Mouse (Mus musculus): ENCODE data around the gene Tktl1. TPM values are rescaled to one million over a fixed set of nuclear protein-coding genes. Genes with fewer than 3 reads are reported as not detected.
"Not testable (repeated sequence)": the region's sequence is repeated elsewhere in the genome, so short reads cannot be mapped to it uniquely, and the experiment has no call there.

Tktl1 gene
- polyA plus RNA-seq (2016; fragmentation: Nextera tagmentation; extraction: Ambion mirVana), result 0.08 TPM in 1 of 2 replicates, not detected in the other

GRCm38 (mm10) chrX:74176959-74177358, at the start of gene Tktl1:
Gene Tktl1, plus strand, starts transcription at chrX:74177259.
- no peak within 1 kb of the TSS for H3K27ac ChIP-seq
- WGBS, result 91% methylated on average over 17 of the region's 17 CpGs
- H3K4me1 ChIP-seq, result no peaks in the 10 kb centered on the region
- H3K9ac ChIP-seq, result no peak within 1 kb of the TSS
- no peak within 1 kb of the TSS for H3K4me2 ChIP-seq (replicated peaks)
- H3K4me3 ChIP-seq, result no peak within 1 kb of the TSS
- no peaks in the 10 kb centered on the region for H3K27me3 ChIP-seq
- no peaks in the 10 kb centered on the region for H3K36me3 ChIP-seq
- H3K9me3 ChIP-seq, result no peaks in the 10 kb centered on the region
- no peak for ATAC-seq (ENCODE audit: insufficient number of reproducible peaks, insufficient read depth, low FRiP score, low TSS enrichment)

GRCm38 (mm10) chrX:74135263-74135662, 41.8 kb upstream of the Tktl1 start, which contains the start of gene Mecp2:
Gene Mecp2, minus strand, starts transcription at chrX:74135363.
- not testable (repeated sequence) for H3K4me1 ChIP-seq; H3K36me3 ChIP-seq; H3K9ac ChIP-seq; H3K27ac ChIP-seq; H3K27me3 ChIP-seq; H3K4me2 ChIP-seq (replicated peaks); H3K4me3 ChIP-seq; ATAC-seq (ENCODE audit: insufficient number of reproducible peaks, insufficient read depth, low FRiP score, low TSS enrichment); H3K9me3 ChIP-seq
- 32% methylated on average over 1 of the region's 1 CpGs for WGBS

GRCm38 (mm10) chrX:74167738-74168137, 9.3 kb upstream of the Tktl1 start, which contains the start of gene Tex28:
Gene Tex28, minus strand, starts transcription at chrX:74167838.
- Histone ChIP-seq H3K4me2 (replicated peaks) (no peak within 1 kb of the TSS), H3K9ac (no peak within 1 kb of the TSS), H3K36me3 (no peaks in the 10 kb centered on the region), H3K4me1 (no peaks in the 10 kb centered on the region), H3K9me3 (no peaks in the 10 kb centered on the region), H3K27me3 (no peaks in the 10 kb centered on the region), H3K4me3 (no peak within 1 kb of the TSS), H3K27ac (no peak within 1 kb of the TSS)
- no peak for ATAC-seq (ENCODE audit: insufficient number of reproducible peaks, insufficient read depth, low FRiP score, low TSS enrichment)
- 90% methylated on average over 1 of the region's 1 CpGs for WGBS

- H3K27me3 ChIP-seq, result no peaks in the 10 kb centered on the region
- H3K4me2 ChIP-seq (replicated peaks), result no peak overlapping the region
- no peak overlapping the region for H3K27ac ChIP-seq
- no peaks in the 10 kb centered on the region for H3K9me3 ChIP-seq
- WGBS, result 88% methylated on average over 2 of the region's 2 CpGs
- no peaks in the 10 kb centered on the region for H3K36me3 ChIP-seq
- ATAC-seq (ENCODE audit: insufficient number of reproducible peaks, insufficient read depth, low FRiP score, low TSS enrichment), result no peak
- no peak overlapping the region for H3K9ac ChIP-seq
- H3K4me1 ChIP-seq, result no peaks in the 10 kb centered on the region
- H3K4me3 ChIP-seq, result no peak overlapping the region
Observed at GRCm38 (mm10) chrX:74203556-74203955, 26.5 kb downstream of the Tktl1 start.

GRCm38 (mm10) chrX:74218496-74218895, 41.4 kb downstream of the Tktl1 start:
- Histone ChIP-seq H3K9me3 (no peaks in the 10 kb centered on the region), H3K9ac (no peak overlapping the region), H3K27ac (no peak overlapping the region), H3K36me3 (peaks cover 4% of the 10 kb centered on the region; the same call in 1 of the 2 replicates), H3K27me3 (no peaks in the 10 kb centered on the region), H3K4me1 (no peaks in the 10 kb centered on the region), H3K4me3 (no peak overlapping the region), H3K4me2 (replicated peaks) (no peak overlapping the region)
- no peak for ATAC-seq (ENCODE audit: insufficient number of reproducible peaks, insufficient read depth, low FRiP score, low TSS enrichment)
- 90% methylated on average over 4 of the region's 4 CpGs for WGBS

GRCm38 (mm10) chrX:74219449-74219848, 42.4 kb downstream of the Tktl1 start:
- no peaks in the 10 kb centered on the region for H3K9me3 ChIP-seq
- H3K9ac ChIP-seq, result no peak overlapping the region
- no peak for ATAC-seq (ENCODE audit: insufficient number of reproducible peaks, insufficient read depth, low FRiP score, low TSS enrichment)
- H3K4me3 ChIP-seq, result no peak overlapping the region
- H3K27ac ChIP-seq, result no peak overlapping the region
- 67% methylated on average over 13 of the region's 13 CpGs for WGBS
- no peak overlapping the region for H3K4me2 ChIP-seq (replicated peaks)
- H3K27me3 ChIP-seq, result no peaks in the 10 kb centered on the region
- no peaks in the 10 kb centered on the region for H3K4me1 ChIP-seq
- peaks cover 12% of the 10 kb centered on the region for H3K36me3 ChIP-seq

- H3K4me3 ChIP-seq, result not testable (repeated sequence)
Observed at GRCm38 (mm10) chrX:74220099-74220498, 43.0 kb downstream of the Tktl1 start.

GRCm38 (mm10) chrX:74230038-74230437, 53.0 kb downstream of the Tktl1 start:
- H3K27ac ChIP-seq, result no peak overlapping the region
- no peak overlapping the region for H3K4me3 ChIP-seq
- no peak for ATAC-seq (ENCODE audit: insufficient number of reproducible peaks, insufficient read depth, low FRiP score, low TSS enrichment)
- H3K27me3 ChIP-seq, result no peaks in the 10 kb centered on the region
- H3K4me2 ChIP-seq (replicated peaks), result no peak overlapping the region
- no peak overlapping the region for H3K9ac ChIP-seq
- H3K4me1 ChIP-seq, result no peaks in the 10 kb centered on the region
- WGBS, result 71% methylated on average over 1 of the region's 1 CpGs
- peaks cover 94% of the 10 kb centered on the region for H3K36me3 ChIP-seq
- H3K9me3 ChIP-seq, result no peaks in the 10 kb centered on the region

More at GRCm38 (mm10) chrX:74220099-74220498, 43.0 kb downstream of the Tktl1 start:
- not testable (repeated sequence) for H3K27ac ChIP-seq; H3K9me3 ChIP-seq; H3K4me1 ChIP-seq; H3K27me3 ChIP-seq; ATAC-seq (ENCODE audit: insufficient number of reproducible peaks, insufficient read depth, low FRiP score, low TSS enrichment); H3K9ac ChIP-seq; H3K4me2 ChIP-seq (replicated peaks)
- H3K36me3 ChIP-seq, result peaks cover 18% of the 10 kb centered on the region
- WGBS, result 50% methylated on average over 1 of the region's 1 CpGs

- Histone ChIP-seq H3K36me3 (peaks cover 93% of the 10 kb centered on the region), H3K9ac (no peak overlapping the region), H3K27me3 (no peaks in the 10 kb centered on the region), H3K9me3 (no peaks in the 10 kb centered on the region), H3K4me1 (no peaks in the 10 kb centered on the region), H3K4me3 (no peak overlapping the region), H3K27ac (no peak overlapping the region), H3K4me2 (replicated peaks) (no peak overlapping the region)
- ATAC-seq (ENCODE audit: insufficient number of reproducible peaks, insufficient read depth, low FRiP score, low TSS enrichment), result no peak
- WGBS, result 91% methylated on average over 5 of the region's 5 CpGs
Observed at GRCm38 (mm10) chrX:74233196-74233595, 56.1 kb downstream of the Tktl1 start.

GRCm38 (mm10) chrX:74240332-74240731, 63.3 kb downstream of the Tktl1 start:
- Histone ChIP-seq H3K4me2 (replicated peaks) (no peak overlapping the region), H3K4me3 (no peak overlapping the region), H3K36me3 (peaks cover 69% of the 10 kb centered on the region), H3K4me1 (peaks cover 8% of the 10 kb centered on the region; the same call in 1 of the 2 replicates), H3K9ac (no peak overlapping the region), H3K9me3 (no peaks in the 10 kb centered on the region), H3K27ac (no peak overlapping the region), H3K27me3 (no peaks in the 10 kb centered on the region)
- 95% methylated on average over 4 of the region's 4 CpGs for WGBS
- ATAC-seq (ENCODE audit: insufficient number of reproducible peaks, insufficient read depth, low FRiP score, low TSS enrichment), result no peak

GRCm38 (mm10) chrX:74243396-74243795, 66.3 kb downstream of the Tktl1 start:
- no peak for ATAC-seq (ENCODE audit: insufficient number of reproducible peaks, insufficient read depth, low FRiP score, low TSS enrichment)
- no peak overlapping the region for H3K27ac ChIP-seq
- peak overlapping the region; percentile 44; the same call in 1 of the 2 replicates for H3K9ac ChIP-seq
- H3K36me3 ChIP-seq, result peaks cover 44% of the 10 kb centered on the region
- WGBS, result 85% methylated on average over 2 of the region's 2 CpGs
- peak overlapping the region; percentile 59 for H3K4me2 ChIP-seq (replicated peaks)
- peaks cover 8% of the 10 kb centered on the region; the same call in 1 of the 2 replicates for H3K4me1 ChIP-seq
- no peaks in the 10 kb centered on the region for H3K9me3 ChIP-seq
- H3K4me3 ChIP-seq, result peak overlapping the region; percentile 57
- no peaks in the 10 kb centered on the region for H3K27me3 ChIP-seq

GRCm38 (mm10) chrX:74243807-74244206, 66.7 kb downstream of the Tktl1 start:
- no peak for ATAC-seq (ENCODE audit: insufficient number of reproducible peaks, insufficient read depth, low FRiP score, low TSS enrichment)
- Histone ChIP-seq H3K36me3 (peaks cover 42% of the 10 kb centered on the region), H3K9ac (peak overlapping the region; percentile 44; the same call in 1 of the 2 replicates), H3K4me1 (peaks cover 8% of the 10 kb centered on the region; the same call in 1 of the 2 replicates), H3K4me2 (replicated peaks) (peak overlapping the region; percentile 59), H3K27me3 (no peaks in the 10 kb centered on the region), H3K9me3 (no peaks in the 10 kb centered on the region), H3K27ac (no peak overlapping the region), H3K4me3 (peak overlapping the region; percentile 57)
- 47% methylated on average over 3 of the region's 3 CpGs for WGBS
